Mouse (Mus musculus): ENCODE results near the gene Rab8a. TPM values are rescaled to one million over a fixed set of nuclear protein-coding genes. Genes with fewer than 3 reads are reported as not detected.

The Rab8a gene
- polyA plus RNA-seq, 1 experiment from 2014 or later, result 72.5 TPM

GRCm38 (mm10) chr8:72133507-72133906, 27.5 kb upstream of the Rab8a start:
- Histone ChIP-seq H3K9me3 (replicated peaks) (no peaks in the 10 kb centered on the region), H3K4me1 (replicated peaks) (peaks cover 27% of the 10 kb centered on the region), H3K27ac (ENCODE audit: poor library complexity, severe bottlenecking) (peak overlapping the region; percentile 45), H3K27me3 (replicated peaks) (no peaks in the 10 kb centered on the region), H3K4me2 (no peak overlapping the region), H3K36me3 (peaks cover 8% of the 10 kb centered on the region), H3K4me3 (no peak overlapping the region), H3K9ac (no peak overlapping the region)
- WGBS, result 3% methylated on average over 1 of the region's 1 CpGs
- peak; percentile 20; the same call in 1 of the 2 replicates for ATAC-seq (ENCODE audit: insufficient number of reproducible peaks, low FRiP score)

GRCm38 (mm10) chr8:72134756-72135445, 26.1 kb upstream of the Rab8a start, which contains the start of gene Tpm4:
TSS of gene Tpm4 (plus strand) at chr8:72134975.
- ATAC-seq (ENCODE audit: insufficient number of reproducible peaks, low FRiP score), result peak; percentile 86
- Histone ChIP-seq H3K27ac (ENCODE audit: poor library complexity, severe bottlenecking) (peak within 1 kb of the TSS; percentile 99), H3K4me1 (replicated peaks) (peaks cover 27% of the 10 kb centered on the region), H3K9me3 (replicated peaks) (no peaks in the 10 kb centered on the region), H3K27me3 (replicated peaks) (no peaks in the 10 kb centered on the region), H3K4me2 (peak within 1 kb of the TSS; percentile 85), H3K9ac (peak within 1 kb of the TSS; percentile 97), H3K4me3 (peak within 1 kb of the TSS; percentile 91), H3K36me3 (peaks cover 22% of the 10 kb centered on the region)
- under 1% methylated on average over 43 of the region's 49 CpGs for WGBS

GRCm38 (mm10) chr8:72135446-72136301, 25.3 kb upstream of the Rab8a start:
- peak; percentile 74 for ATAC-seq (ENCODE audit: insufficient number of reproducible peaks, low FRiP score)
- Histone ChIP-seq H3K27ac (ENCODE audit: poor library complexity, severe bottlenecking) (peak overlapping the region; percentile 99), H3K4me3 (peak overlapping the region; percentile 91), H3K27me3 (replicated peaks) (no peaks in the 10 kb centered on the region), H3K9me3 (replicated peaks) (no peaks in the 10 kb centered on the region), H3K4me1 (replicated peaks) (peaks cover 33% of the 10 kb centered on the region), H3K4me2 (peak overlapping the region; percentile 85), H3K36me3 (peaks cover 30% of the 10 kb centered on the region), H3K9ac (peak overlapping the region; percentile 97)
- under 1% methylated on average over 62 of the region's 62 CpGs for WGBS

DNA sequence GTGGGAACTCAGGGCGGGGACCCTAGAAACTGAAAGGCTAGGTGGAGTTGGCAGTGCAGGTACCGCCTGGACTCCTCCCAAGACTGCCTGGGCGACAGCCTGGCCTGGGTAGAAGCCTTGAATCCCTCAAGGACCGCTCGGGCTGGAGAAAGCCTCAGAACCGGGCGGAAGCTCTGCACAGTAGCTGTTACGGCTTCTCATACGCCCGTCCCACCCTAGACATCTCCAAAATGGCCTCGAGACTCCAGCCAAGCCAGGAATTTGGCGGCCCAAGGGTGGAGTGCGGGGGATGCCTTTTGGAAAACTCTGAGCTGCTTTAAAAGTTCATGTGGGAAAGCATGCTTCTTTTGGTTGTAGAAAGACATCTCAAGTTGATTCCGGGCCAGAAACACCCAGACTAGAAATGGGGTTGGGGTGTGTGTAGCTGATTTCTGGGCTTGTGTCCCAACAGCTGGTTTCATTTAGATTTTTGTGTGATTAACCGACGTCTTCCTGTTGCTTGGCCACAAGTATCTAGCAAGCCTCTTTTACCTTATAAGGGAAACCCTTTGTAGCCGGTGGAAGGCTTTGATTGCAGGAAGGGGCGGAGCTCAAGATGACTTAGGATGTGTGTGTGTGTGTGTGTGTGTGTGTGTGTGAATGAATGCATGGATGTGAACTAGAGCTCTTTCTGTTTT, 24.6 kb upstream of the Rab8a start:
- H3K27me3 ChIP-seq (replicated peaks), result no peaks in the 10 kb centered on the region
- peak overlapping the region; percentile 91 for H3K4me3 ChIP-seq
- no peaks in the 10 kb centered on the region for H3K9me3 ChIP-seq (replicated peaks)
- peak; percentile 60 for ATAC-seq (ENCODE audit: insufficient number of reproducible peaks, low FRiP score)
- peak overlapping the region; percentile 99 for H3K27ac ChIP-seq (ENCODE audit: poor library complexity, severe bottlenecking)
- WGBS, result under 1% methylated on average over 18 of the region's 18 CpGs
- peak overlapping the region; percentile 85 for H3K4me2 ChIP-seq
- H3K9ac ChIP-seq, result peak overlapping the region; percentile 97
- peaks cover 37% of the 10 kb centered on the region for H3K36me3 ChIP-seq
- H3K4me1 ChIP-seq (replicated peaks), result peaks cover 36% of the 10 kb centered on the region

DNA sequence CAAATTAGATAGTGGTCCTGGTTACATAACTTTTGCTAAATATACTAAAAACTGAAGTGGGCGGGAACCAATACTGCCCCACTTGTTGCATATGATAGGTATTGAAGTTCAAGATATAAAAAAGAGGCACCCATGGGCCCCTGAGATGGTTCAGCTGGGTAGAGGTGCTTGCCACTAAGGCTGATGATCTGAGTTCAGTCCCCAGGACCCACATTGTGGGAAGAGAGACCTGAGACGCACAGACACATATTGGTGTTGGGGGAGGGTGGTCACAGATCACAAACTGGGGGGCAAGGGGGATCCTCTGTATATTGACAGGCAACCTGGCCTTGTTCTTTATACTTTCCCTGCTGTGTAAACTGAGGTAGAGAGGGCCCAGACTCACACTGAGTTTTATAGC, 23.6 kb upstream of the Rab8a start:
- Histone ChIP-seq H3K9me3 (replicated peaks) (no peaks in the 10 kb centered on the region), H3K27ac (ENCODE audit: poor library complexity, severe bottlenecking) (no peak overlapping the region), H3K36me3 (peaks cover 47% of the 10 kb centered on the region), H3K9ac (peak overlapping the region; percentile 29; the same call in 1 of the 2 replicates), H3K4me2 (peak overlapping the region; percentile 85), H3K27me3 (replicated peaks) (no peaks in the 10 kb centered on the region), H3K4me1 (replicated peaks) (peaks cover 39% of the 10 kb centered on the region), H3K4me3 (peak overlapping the region; percentile 91)
- 76% methylated on average over 2 of the region's 2 CpGs for whole genome bisulfite sequencing
- ATAC-seq (ENCODE audit: insufficient number of reproducible peaks, low FRiP score), result no peak

- no peaks in the 10 kb centered on the region for H3K27me3 ChIP-seq (replicated peaks)
- H3K36me3 ChIP-seq, result peaks cover 57% of the 10 kb centered on the region
- H3K9ac ChIP-seq, result no peak overlapping the region
- no peak overlapping the region for H3K4me3 ChIP-seq
- H3K27ac ChIP-seq (ENCODE audit: poor library complexity, severe bottlenecking), result no peak overlapping the region
- ATAC-seq (ENCODE audit: insufficient number of reproducible peaks, low FRiP score), result no peak
- no peak overlapping the region for H3K4me2 ChIP-seq
- H3K9me3 ChIP-seq (replicated peaks), result no peaks in the 10 kb centered on the region
- peaks cover 31% of the 10 kb centered on the region for H3K4me1 ChIP-seq (replicated peaks)
- WGBS, result 95% methylated on average over 5 of the region's 5 CpGs
Observed at GRCm38 (mm10) chr8:72138456-72138855, 22.5 kb upstream of the Rab8a start.

GRCm38 (mm10) chr8:72143256-72143824, 17.7 kb upstream of the Rab8a start:
- Histone ChIP-seq H3K4me1 (replicated peaks) (peaks cover 43% of the 10 kb centered on the region), H3K27me3 (replicated peaks) (no peaks in the 10 kb centered on the region), H3K4me2 (no peak overlapping the region), H3K4me3 (no peak overlapping the region), H3K9me3 (replicated peaks) (no peaks in the 10 kb centered on the region), H3K36me3 (peaks cover 95% of the 10 kb centered on the region), H3K27ac (ENCODE audit: poor library complexity, severe bottlenecking) (no peak overlapping the region), H3K9ac (no peak overlapping the region)
- no peak for ATAC-seq (ENCODE audit: insufficient number of reproducible peaks, low FRiP score)
- WGBS, result 89% methylated on average over 13 of the region's 13 CpGs

DNA sequence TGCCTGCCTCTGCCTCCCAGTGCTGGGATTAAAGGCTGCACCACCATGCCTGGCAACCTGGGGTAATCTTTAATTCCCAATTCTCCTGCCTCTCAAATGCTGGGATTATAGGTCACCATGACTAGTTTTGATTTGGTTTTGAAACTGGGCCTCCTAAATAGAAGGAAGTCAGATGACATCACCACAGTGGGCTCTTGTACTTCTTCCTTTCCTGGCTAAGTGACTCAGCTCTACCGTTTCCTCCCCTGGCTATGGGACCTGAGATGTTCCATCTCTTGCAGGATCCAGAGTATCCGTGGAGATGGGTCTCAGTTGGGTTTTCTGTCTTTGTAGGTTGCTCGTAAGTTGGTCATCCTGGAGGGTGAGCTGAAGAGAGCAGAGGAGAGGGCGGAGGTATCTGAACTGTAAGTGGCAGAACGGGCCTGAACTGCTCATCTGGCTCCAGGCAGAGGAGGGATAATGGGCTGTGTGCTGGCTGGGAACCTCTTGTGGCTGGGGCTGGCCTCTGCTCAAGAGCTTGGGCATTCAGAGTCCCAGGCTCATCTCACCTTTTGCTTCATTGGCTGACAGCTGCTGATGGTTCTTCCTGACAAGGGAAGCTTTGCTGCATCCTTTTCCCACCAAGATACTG, 16.5 kb upstream of the Rab8a start:
- Histone ChIP-seq H3K9me3 (replicated peaks) (no peaks in the 10 kb centered on the region), H3K27ac (ENCODE audit: poor library complexity, severe bottlenecking) (no peak overlapping the region), H3K36me3 (peaks cover 93% of the 10 kb centered on the region), H3K9ac (no peak overlapping the region), H3K27me3 (replicated peaks) (no peaks in the 10 kb centered on the region), H3K4me3 (no peak overlapping the region), H3K4me1 (replicated peaks) (peaks cover 43% of the 10 kb centered on the region), H3K4me2 (no peak overlapping the region)
- ATAC-seq (ENCODE audit: insufficient number of reproducible peaks, low FRiP score), result no peak
- 75% methylated on average over 5 of the region's 5 CpGs for WGBS

DNA sequence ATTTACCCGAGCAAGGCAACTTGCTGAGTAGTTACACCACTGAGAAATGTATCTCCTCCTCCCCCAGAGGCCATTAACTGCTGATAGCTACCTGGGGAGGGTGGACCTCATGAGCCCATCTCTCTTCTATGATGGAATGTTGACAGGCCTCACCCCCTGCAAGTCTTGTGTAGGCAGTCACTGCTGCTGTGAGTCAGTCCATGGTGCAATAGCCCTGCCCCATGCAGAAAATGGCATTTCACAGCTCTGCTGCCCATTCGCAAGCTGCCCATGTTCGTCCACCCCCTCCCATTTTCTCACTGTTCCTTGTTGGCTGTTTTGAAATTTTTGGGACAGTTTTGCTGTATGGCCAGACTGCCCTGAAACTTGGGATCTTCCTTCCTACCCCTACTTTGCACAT, 15.5 kb upstream of the Rab8a start:
- Histone ChIP-seq H3K4me2 (no peak overlapping the region), H3K4me3 (no peak overlapping the region), H3K4me1 (replicated peaks) (peaks cover 38% of the 10 kb centered on the region), H3K27ac (ENCODE audit: poor library complexity, severe bottlenecking) (0 out of 2 replicates have a peak overlapping the region, but pooled peaks have one; percentile 51), H3K9ac (no peak overlapping the region), H3K27me3 (replicated peaks) (no peaks in the 10 kb centered on the region), H3K36me3 (peaks cover 93% of the 10 kb centered on the region), H3K9me3 (replicated peaks) (no peaks in the 10 kb centered on the region)
- no peak for ATAC-seq (ENCODE audit: insufficient number of reproducible peaks, low FRiP score)
- WGBS, result 85% methylated on average over 3 of the region's 3 CpGs

DNA sequence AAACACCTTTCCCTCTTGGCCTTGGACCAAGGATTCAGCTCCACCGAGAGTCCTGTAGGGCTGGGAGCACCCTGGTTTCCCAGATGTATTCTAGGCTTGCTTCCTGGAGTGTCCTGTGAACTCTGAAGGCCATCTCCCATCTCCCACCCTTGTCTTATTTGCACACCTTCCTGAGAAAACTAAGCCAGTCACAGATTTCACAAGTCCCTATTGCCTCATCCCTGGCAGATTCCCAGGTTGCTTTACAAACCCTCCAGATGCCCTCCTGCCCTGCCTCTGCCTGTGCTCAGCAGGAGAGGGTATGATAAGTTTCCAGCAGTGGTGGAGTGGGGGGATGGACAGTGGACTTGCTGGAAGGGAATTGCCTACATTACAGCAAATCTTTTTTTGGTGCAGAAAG, 14.9 kb upstream of the Rab8a start:
- no peak for ATAC-seq (ENCODE audit: insufficient number of reproducible peaks, low FRiP score)

More for the DNA sequence above, 14.9 kb upstream of the Rab8a start:
- Histone ChIP-seq H3K4me1 (replicated peaks) (peaks cover 37% of the 10 kb centered on the region), H3K4me3 (no peak overlapping the region), H3K36me3 (peaks cover 93% of the 10 kb centered on the region), H3K27ac (ENCODE audit: poor library complexity, severe bottlenecking) (peak overlapping the region; percentile 51; the same call in 1 of the 2 replicates), H3K9me3 (replicated peaks) (no peaks in the 10 kb centered on the region), H3K27me3 (replicated peaks) (no peaks in the 10 kb centered on the region), H3K9ac (0 out of 2 replicates have a peak overlapping the region, but pooled peaks have one; percentile 2), H3K4me2 (no peak overlapping the region)
- 68% methylated on average over 1 of the region's 1 CpGs for WGBS
